Mouse (Mus musculus) MEL (cell line): ENCODE results near the gene Ndufs1. TPM values are rescaled to one million over a fixed set of nuclear protein-coding genes. Genes with fewer than 3 reads are reported as not detected.

Experiments used
- DNase-seq: peaks from one replicate; pipeline ENCODE4 v3.0.0; 2011; ENCODE audit warnings: low read depth, low spot score
- H3K27ac ChIP-seq: 2 replicates; pipeline ENCODE4 v1.5.1; 2012; ENCODE audit warnings: low read depth, mild to moderate bottlenecking, control low read depth, low read length, moderate library complexity; ENCODE audit not compliant: control insufficient read depth
- H3K27me3 ChIP-seq, 2 experiments: fragments of 150-350 bp in 1 of 2; sonication (generic) in 1 of 2; 2 replicates each; pipeline ENCODE4 v1.6.1; 2012; ENCODE audit warnings: low read length in 2 of 2, mild to moderate bottlenecking in 2 of 2, improper control_type of control experiment in 1 of 2, moderate library complexity in 1 of 2; ENCODE audit not compliant: insufficient read depth in 2 of 2, control insufficient read depth in 1 of 2
- H3K36me3 ChIP-seq, 2 experiments: 2 replicates each; pipeline ENCODE4 v1.6.1; 2012 to 2014; ENCODE audit warnings: low read length in 2 of 2, improper control_type of control experiment in 1 of 2, inconsistent platforms in 1 of 2, mild to moderate bottlenecking in 1 of 2; ENCODE audit not compliant: insufficient read depth in 2 of 2, control insufficient read depth in 1 of 2
- H3K4me1 ChIP-seq, 2 experiments: fragments of 150-350 bp in 1 of 2; sonication (generic) in 1 of 2; 2 replicates each; pipeline ENCODE4 v1.6.1; 2012; ENCODE audit warnings: low read length in 2 of 2, improper control_type of control experiment in 1 of 2, mild to moderate bottlenecking in 1 of 2; ENCODE audit not compliant: insufficient read depth in 2 of 2, control insufficient read depth in 1 of 2
- H3K4me3 ChIP-seq, 2 experiments: fragments of 150-350 bp in 1 of 2; sonication (generic) in 1 of 2; 2 replicates each; pipeline ENCODE4 v1.5.1; 2012; ENCODE audit warnings: low read depth in 2 of 2, low read length in 2 of 2, mild to moderate bottlenecking in 2 of 2, moderate library complexity in 2 of 2, control low read depth in 1 of 2, improper control_type of control experiment in 1 of 2; ENCODE audit not compliant: control insufficient read depth in 1 of 2, insufficient read depth in 1 of 2
- H3K79me2 ChIP-seq: 2 replicates; pipeline ENCODE4 v1.6.1; 2012; ENCODE audit warnings: mild to moderate bottlenecking, low read length, moderate library complexity; ENCODE audit not compliant: control insufficient read depth, poor library complexity, insufficient read depth
- H3K9ac ChIP-seq: 2 replicates; pipeline ENCODE4 v1.6.1; 2012; ENCODE audit warnings: low read depth, mild to moderate bottlenecking, control low read depth, low read length, moderate library complexity; ENCODE audit not compliant: control insufficient read depth, poor library complexity, severe bottlenecking
- H3K9me3 ChIP-seq: fragments of 150-350 bp; sonication (generic); replicated peaks from 2 replicates; pipeline ENCODE4 v1.6.1; 2012; ENCODE audit warnings: mild to moderate bottlenecking, low read length, improper control_type of control experiment, moderate library complexity; ENCODE audit not compliant: insufficient read depth
- BHLHE40 ChIP-seq: IDR thresholded peaks from 2 replicates; pipeline ENCODE4 v1.6.1; 2012; ENCODE audit warnings: low read depth, mild to moderate bottlenecking, inconsistent platforms, low read length, improper control_type of control experiment, borderline replicate concordance
- CHD2 ChIP-seq: IDR thresholded peaks from 2 replicates; pipeline ENCODE4 v1.6.1; 2011; ENCODE audit warnings: low read length, improper control_type of control experiment
- CTCF ChIP-seq, 3 experiments: IDR thresholded peaks in 2 of 3; conservative IDR thresholded peaks in 1 of 3; 2 replicates each; pipeline ENCODE4 v1.5.1; 2011 to 2012; ENCODE audit warnings: low read length in 3 of 3, low read depth in 2 of 3, mild to moderate bottlenecking in 2 of 3, improper control_type of control experiment in 1 of 3, inconsistent platforms in 1 of 3, mixed read lengths in 1 of 3, moderate library complexity in 1 of 3; ENCODE audit not compliant: control insufficient read depth in 1 of 3, insufficient read depth in 1 of 3, poor library complexity in 1 of 3, severe bottlenecking in 1 of 3
- E2F4 ChIP-seq: IDR thresholded peaks from 2 replicates; pipeline ENCODE4 v1.6.1; 2011; ENCODE audit warnings: low read depth, low read length, improper control_type of control experiment, borderline replicate concordance
- ELF1 ChIP-seq: IDR thresholded peaks from 2 replicates; pipeline ENCODE4 v1.6.1; 2014; ENCODE audit warnings: low read depth, mild to moderate bottlenecking, inconsistent platforms, low read length, improper control_type of control experiment, moderate library complexity
- EP300 ChIP-seq, 2 experiments: IDR thresholded peaks; 2 replicates each; pipeline ENCODE4 v1.6.1; 2011; ENCODE audit warnings: improper control_type of control experiment in 2 of 2, low read length in 2 of 2, low read depth in 1 of 2, mild to moderate bottlenecking in 1 of 2
- GATA1 ChIP-seq: IDR thresholded peaks from 2 replicates; pipeline ENCODE4 v1.6.1; 2011; ENCODE audit warnings: low read depth, low read length, improper control_type of control experiment
- HCFC1 ChIP-seq: IDR thresholded peaks from 2 replicates; pipeline ENCODE4 v1.6.1; 2012; ENCODE audit warnings: low read depth, mild to moderate bottlenecking, inconsistent platforms, low read length, improper control_type of control experiment, moderate library complexity
- MAX ChIP-seq: IDR thresholded peaks from 2 replicates; pipeline ENCODE4 v1.6.1; 2011; ENCODE audit warnings: low read length, improper control_type of control experiment
- MAZ ChIP-seq: IDR thresholded peaks from 2 replicates; pipeline ENCODE4 v1.6.1; 2012; ENCODE audit warnings: low read depth, mild to moderate bottlenecking, inconsistent platforms, low read length, improper control_type of control experiment
- MXI1 ChIP-seq: IDR thresholded peaks from 2 replicates; pipeline ENCODE4 v1.6.1; 2011; ENCODE audit warnings: mild to moderate bottlenecking, low read depth, low read length, improper control_type of control experiment
- MYB ChIP-seq: IDR thresholded peaks from 2 replicates; pipeline ENCODE4 v1.6.1; 2011; ENCODE audit warnings: mild to moderate bottlenecking, low read depth, low read length, improper control_type of control experiment
- MYC ChIP-seq: IDR thresholded peaks from 2 replicates; pipeline ENCODE4 v1.6.1; 2011; ENCODE audit warnings: low read depth, mild to moderate bottlenecking, low read length, improper control_type of control experiment, moderate library complexity
- NELFE ChIP-seq: IDR thresholded peaks from 2 replicates; pipeline ENCODE4 v1.6.1; 2011; ENCODE audit warnings: low read depth, low read length, improper control_type of control experiment
- NRF1 ChIP-seq: IDR thresholded peaks from 2 replicates; pipeline ENCODE4 v1.6.1; 2014; ENCODE audit warnings: low read depth, mild to moderate bottlenecking, inconsistent platforms, low read length, improper control_type of control experiment, moderate library complexity; ENCODE audit not compliant: poor library complexity, insufficient read depth, severe bottlenecking
- POLR2AphosphoS2 ChIP-seq: IDR thresholded peaks from 2 replicates; pipeline ENCODE4 v1.6.1; 2011; ENCODE audit warnings: low read length, improper control_type of control experiment
- POLR2AphosphoS5 ChIP-seq: IDR thresholded peaks from 2 replicates; pipeline ENCODE4 v1.6.1; 2012; ENCODE audit warnings: low read depth, borderline replicate concordance, mild to moderate bottlenecking, inconsistent platforms, low read length, moderate library complexity, mixed read lengths
- RAD21 ChIP-seq: IDR thresholded peaks from 2 replicates; pipeline ENCODE4 v1.6.1; 2011; ENCODE audit warnings: mild to moderate bottlenecking, low read depth, low read length, improper control_type of control experiment
- RCOR1 ChIP-seq: IDR thresholded peaks from 2 replicates; pipeline ENCODE4 v1.6.1; 2012; ENCODE audit warnings: low read depth, mild to moderate bottlenecking, inconsistent platforms, low read length, improper control_type of control experiment
- SIN3A ChIP-seq: IDR thresholded peaks from 2 replicates; pipeline ENCODE4 v1.6.1; 2012; ENCODE audit warnings: low read length, improper control_type of control experiment, inconsistent platforms
- SMC3 ChIP-seq: IDR thresholded peaks from 2 replicates; pipeline ENCODE4 v1.6.1; 2011; ENCODE audit warnings: low read depth, low read length, improper control_type of control experiment
- TBP ChIP-seq: IDR thresholded peaks from 2 replicates; pipeline ENCODE4 v1.8.0; 2011; ENCODE audit warnings: low read depth, low read length, improper control_type of control experiment
- TCF12 ChIP-seq: IDR thresholded peaks from 2 replicates; pipeline ENCODE4 v1.6.1; 2014; ENCODE audit warnings: low read depth, mild to moderate bottlenecking, inconsistent platforms, low read length, improper control_type of control experiment, moderate library complexity
- UBTF ChIP-seq: IDR thresholded peaks from 2 replicates; pipeline ENCODE4 v1.6.1; 2012; ENCODE audit warnings: low read depth, mild to moderate bottlenecking, inconsistent platforms, low read length, improper control_type of control experiment, moderate library complexity, borderline replicate concordance; ENCODE audit not compliant: insufficient read depth
- USF1 ChIP-seq: IDR thresholded peaks from 2 replicates; pipeline ENCODE4 v1.6.1; 2014; ENCODE audit warnings: low read depth, mild to moderate bottlenecking, inconsistent platforms, low read length, improper control_type of control experiment, moderate library complexity
- ZC3H11A ChIP-seq: IDR thresholded peaks from 2 replicates; pipeline ENCODE4 v1.6.1; 2012; ENCODE audit warnings: low read depth, mild to moderate bottlenecking, inconsistent platforms, low read length, improper control_type of control experiment
- ZMIZ1 ChIP-seq: IDR thresholded peaks from 2 replicates; pipeline ENCODE4 v1.6.1; 2012; ENCODE audit warnings: low read depth, mild to moderate bottlenecking, inconsistent platforms, low read length, improper control_type of control experiment, moderate library complexity
- polyA plus RNA-seq, 2 experiments: library from polyadenylated mRNA; stranded (reverse) in 1 of 2; unstranded in 1 of 2; fragments of >175 nt in 1 of 2; fragments of >200 nt in 1 of 2; gene quantifications; 2 replicates each; pipeline versions ENCODE4 v1.2.1 to v1.2.4; 2012; ENCODE audit warnings: low replicate concordance in 2 of 2, low read depth in 1 of 2; ENCODE audit not compliant: insufficient read length in 2 of 2, insufficient read depth in 1 of 2, missing spikeins in 1 of 2
- total RNA-seq: library from RNA; depleted of rRNA; stranded (reverse); fragments of 300-350 nt; gene quantifications from 2 replicates; pipeline ENCODE4 v1.2.3, GENCODE M21; 2012

Ndufs1 gene
- total and polyA plus RNA-seq, 3 experiments = 124 to 163 (median 139) TPM

DNA sequence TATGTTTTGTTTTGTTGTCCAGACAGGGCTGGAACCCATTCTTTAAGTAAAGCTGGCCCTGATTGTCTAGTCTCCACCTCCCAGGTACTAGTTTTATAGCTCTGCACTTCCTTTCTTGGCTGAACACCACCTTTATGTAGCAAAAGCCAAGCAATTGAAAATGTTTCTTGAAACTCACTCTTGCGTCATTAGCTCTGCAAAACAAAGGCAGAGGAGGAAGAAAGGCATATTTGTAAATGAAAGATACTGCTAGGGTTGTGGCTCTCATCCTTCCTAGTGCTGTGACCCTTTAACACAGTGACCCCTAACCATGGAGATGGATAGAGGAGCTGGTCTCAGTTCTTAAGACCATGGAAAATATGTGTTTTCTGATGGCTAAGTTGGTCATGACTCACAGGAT lies 25.0 kb upstream of the Ndufs1 start:
- Histone ChIP-seq H3K9ac (no peak overlapping the region), H3K36me3 (no peaks in the 10 kb centered on the region), H3K79me2 (no peaks in the 10 kb centered on the region), H3K27ac (no peak overlapping the region), H3K4me1 (no peaks in the 10 kb centered on the region), H3K4me3 (no peak overlapping the region), H3K27me3 (no peaks in the 10 kb centered on the region), H3K9me3 (no peaks in the 10 kb centered on the region)
- TF ChIP-seq NRF1 (no peak), TCF12 (no peak), HCFC1 (no peak), CTCF (IDR thresholded peaks at IDR 0.05 in 2 of 3, conservative IDR thresholded peaks at IDR 0.05 in 1 of 3; ENCODE audit: control insufficient read depth in 1 of 3, insufficient read depth in 1 of 3, low read depth in 2 of 3, low read length in 3 of 3, poor library complexity in 1 of 3, severe bottlenecking in 1 of 3) (no peak), MAZ (no peak), SIN3A (no peak), MYC (no peak), MXI1 (no peak), ZMIZ1 (no peak), RCOR1 (no peak), E2F4 (no peak), MYB (no peak), BHLHE40 (no peak), POLR2AphosphoS2 (no peak), USF1 (no peak)
- no peak for DNase-seq

DNA sequence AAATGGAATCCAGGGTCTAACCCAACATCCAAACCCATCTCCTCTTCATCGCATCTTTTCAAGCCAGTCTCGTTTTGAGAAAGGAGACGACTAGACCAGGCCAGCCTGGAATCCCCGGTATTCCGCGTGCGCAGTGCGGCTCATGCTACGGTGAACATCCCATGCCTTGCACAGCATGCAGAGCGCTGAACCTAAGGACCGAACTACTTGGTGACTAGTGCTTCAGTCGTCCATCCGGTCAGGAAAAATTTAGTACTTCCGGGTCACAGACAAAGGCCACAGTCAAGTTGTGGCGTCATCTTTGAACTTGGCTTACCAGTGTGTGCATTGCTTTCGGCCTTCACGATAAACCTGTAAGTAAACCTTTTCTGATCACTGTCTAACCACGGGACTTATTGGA lies 23.7 kb upstream of the Ndufs1 start:
- Histone ChIP-seq H3K79me2 (no peaks in the 10 kb centered on the region), H3K4me3 (no peak overlapping the region), H3K9me3 (no peaks in the 10 kb centered on the region), H3K36me3 (no peaks in the 10 kb centered on the region), H3K27ac (no peak overlapping the region), H3K9ac (no peak overlapping the region), H3K27me3 (no peaks in the 10 kb centered on the region; a peak in 1 of 4 replicates), H3K4me1 (no peaks in the 10 kb centered on the region)
- TF ChIP-seq MXI1 (no peak), ZMIZ1 (no peak), SMC3 (no peak), CHD2 (no peak), ZC3H11A (no peak), RCOR1 (no peak), MYB (no peak), CTCF (IDR thresholded peaks at IDR 0.05 in 2 of 3, conservative IDR thresholded peaks at IDR 0.05 in 1 of 3; ENCODE audit: control insufficient read depth in 1 of 3, insufficient read depth in 1 of 3, low read depth in 2 of 3, low read length in 3 of 3, poor library complexity in 1 of 3, severe bottlenecking in 1 of 3) (no peak), NELFE (no peak), UBTF (no peak), E2F4 (no peak), TBP (no peak), RAD21 (no peak), POLR2AphosphoS5 (no peak), USF1 (no peak), MAX (no peak), GATA1 (no peak), EP300 (IDR thresholded peaks at IDR 0.05; ENCODE audit: low read depth in 1 of 2, low read length in 2 of 2) (no peak), NRF1 (no peak), ELF1 (no peak)
- no peak for DNase-seq
